Mouse (Mus musculus) megakaryocyte, embryonic 14.5 days (primary cell): ENCODE data around the gene Pacsin1.

Source experiments
- FLI1 ChIP-seq: IDR thresholded peaks from 2 replicates; pipeline ENCODE4 v1.6.1; 2012; ENCODE audit warnings: low read length, inconsistent platforms, mixed read lengths
- GATA1 ChIP-seq: IDR thresholded peaks from 3 replicates; pipeline ENCODE4 v1.6.1; 2012; ENCODE audit warnings: mixed read lengths, low read length, inconsistent platforms, borderline replicate concordance

- TF ChIP-seq GATA1: no peak
- no peak for TF ChIP-seq FLI1
Observed at GRCm38 (mm10) chr17:27728770-27729169, 73.5 kb downstream of the Pacsin1 start, which contains the start of gene Spdef.
